Mouse (Mus musculus) bone marrow, adult 2 months (tissue): ENCODE data around the gene Klk12.

Experiments
- CTCF ChIP-seq: fragments of 200-500 bp; IDR thresholded peaks from 2 replicates; pipeline ENCODE4 v1.5.1; 2011; ENCODE audit warnings: low read length, control low read depth; ENCODE audit not compliant: control insufficient read depth, insufficient read depth
- POLR2A ChIP-seq: fragments of 200-500 bp; IDR thresholded peaks from 2 replicates; pipeline ENCODE4 v1.6.1; 2011; ENCODE audit warnings: low read depth, mild to moderate bottlenecking, control low read depth, low read length, borderline replicate concordance; ENCODE audit not compliant: control insufficient read depth

DNA sequence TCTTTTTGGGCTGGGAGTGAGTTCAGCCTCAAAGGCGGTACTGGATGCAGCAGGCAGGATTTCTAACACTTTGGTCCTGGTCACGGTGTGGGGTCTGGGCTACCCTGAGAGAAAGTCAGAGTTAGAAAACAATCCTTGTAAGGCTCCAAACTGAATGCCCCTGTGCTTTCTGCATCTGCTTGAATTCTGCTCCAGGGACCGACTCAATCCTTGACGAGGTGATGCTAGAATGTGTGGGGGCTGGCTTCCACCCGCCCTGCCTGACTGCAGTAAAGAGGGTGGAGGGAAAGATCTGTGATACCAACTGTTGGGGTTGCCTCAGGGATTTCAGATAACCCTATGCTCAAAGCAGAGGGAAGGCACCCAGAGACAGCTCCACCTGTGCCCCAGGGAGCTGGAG is 42.3 kb downstream of the Klk12 start, which contains the start of gene Klk7:
- TF ChIP-seq CTCF (no peak), POLR2A (no peak)
